Mouse (Mus musculus): Measurements from ENCODE around the gene Hmga2. TPM values are rescaled to one million over a fixed set of nuclear protein-coding genes. Genes with fewer than 3 reads are reported as not detected.

Hmga2 gene
- polyA plus RNA-seq, 1 experiment from 2014 or later = 28.3 TPM

- 95% methylated on average over 12 of the region's 12 CpGs for WGBS
- ATAC-seq (replicated peaks; ENCODE audit: low FRiP score) = no peak
Observed at GRCm38 (mm10) chr10:120319614-120320013, 156.7 kb downstream of the Hmga2 start.

More at GRCm38 (mm10) chr10:120319614-120320013, 156.7 kb downstream of the Hmga2 start:
- Histone ChIP-seq H3K27me3 (no peaks in the 10 kb centered on the region), H3K9me3 (replicated peaks) (peaks cover 7% of the 10 kb centered on the region; the same call in 1 of the 2 replicates), H3K9ac (no peak overlapping the region), H3K4me3 (replicated peaks) (no peak overlapping the region), H3K27ac (no peak overlapping the region), H3K4me2 (no peak overlapping the region), H3K4me1 (peaks cover 3% of the 10 kb centered on the region; the same call in 1 of the 2 replicates), H3K36me3 (no peaks in the 10 kb centered on the region)

MicroRNA genes within 50 kb of the gene (microRNA counts, 519-probe panel; counts per million panel counts)
- microRNA mmu-miR-763 = 31.7 counts per million

Small RNA genes within 50 kb of the gene (microRNA-seq; reads per million reads assigned to microRNA genes)
- gene Mir763 = not detected

Other genes starting within 250 kb of the Hmga2 start
- gene Llph, start 249.4 kb downstream of the Hmga2 start, polyA plus RNA-seq (2015; fragmentation: Nextera tagmentation; extraction: Ambion mirVana) = 52.0 and 56.8 TPM in 2 replicates